Comparison of ENCODE assay signal across 8 mouse cellular contexts in genomic region chr14:55055167-55055834, GRCm38 (mm10). TPM values are rescaled to one million over a fixed set of nuclear protein-coding genes. Genes with fewer than 3 reads are reported as not detected.
A peak's percentile ranks its signal among the peaks of the same experiment; 100 is the strongest.
DNase-seq lines count a peak whose midpoint lies in the region.

No protein-coding gene starts in this region.

- intact Hi-C loops in heart, postnatal 36 days (cut with DNase I) = no loop called here
- intact Hi-C loops in left cerebral cortex, postnatal 36 days (cut with DNase I) = loop anchor here (2.0 kb wide), 1 partner anchor 36 kb away; no protein-coding TSS in a partner anchor

- peak; percentile 19 for DNase-seq in gastrocnemius, adult 18-20 months (ENCODE audit: low spot score)
- DNase-seq in gastrocnemius, adult 8-10 months (ENCODE audit: low spot score in 2 of 2) = no peak
- DNase-seq in 416B (ENCODE audit: low read depth) = peak; percentile 98
- peak; percentile 96 for DNase-seq in cerebellum, adult 8-10 months
- DNase-seq in heart, postnatal 36 days = peak; percentile 19 to 26
- peak; percentile 85 to 88 for DNase-seq in left cerebral cortex, postnatal 36 days (ENCODE audit: low spot score in 2 of 2)
- DNase-seq in right cerebral cortex, postnatal 14 days = peak; percentile 88
- DNase-seq in spleen, postnatal 14 days (ENCODE audit: low spot score in 2 of 2) = no peak

RNA-seq across cellular contexts. Expression of gene Zfhx2, which starts 36.8 kb away (rescaled TPM):
- total RNA-seq in gastrocnemius, adult 18-20 months (2021) = 1 to 10 TPM; 4.9 to 5.6 TPM
- total RNA-seq in gastrocnemius, adult 8-10 months (2022) = 1 to 10 TPM; 4.9 to 6.2 (median 5.6) TPM
- 1 to 10 TPM; 3.4 to 3.9 TPM for total RNA-seq in heart, postnatal 36 days (2021)
- 10 to 100 TPM; 31.0 to 52.3 TPM for total RNA-seq in left cerebral cortex, postnatal 36 days (2021)

RNA-seq across cellular contexts. Expression of gene Thtpa, which starts 39.3 kb away (rescaled TPM):
- total RNA-seq in gastrocnemius, adult 18-20 months (2021) = 10 to 100 TPM; 12.1 to 14.8 TPM
- total RNA-seq in gastrocnemius, adult 8-10 months (2022) = 10 to 100 TPM; 13.4 to 15.6 (median 14.9) TPM
- total RNA-seq in heart, postnatal 36 days (2021) = 10 to 100 TPM; 12.6 to 13.0 TPM
- total RNA-seq in left cerebral cortex, postnatal 36 days (2021) = 10 to 100 TPM; 24.3 to 29.5 TPM

RNA-seq across cellular contexts. Expression of gene Ngdn, which starts 40.0 kb away (rescaled TPM):
- total RNA-seq in gastrocnemius, adult 18-20 months (2021) = 10 to 100 TPM; 18.4 to 19.0 TPM
- total RNA-seq in gastrocnemius, adult 8-10 months (2022) = 10 to 100 TPM; 18.5 to 19.7 (median 19.1) TPM
- total RNA-seq in heart, postnatal 36 days (2021) = 10 to 100 TPM; 25.6 to 29.3 TPM
- total RNA-seq in left cerebral cortex, postnatal 36 days (2021) = 10 to 100 TPM; 23.5 to 30.8 TPM

RNA-seq across cellular contexts. Expression of gene Ap1g2, which starts 51.1 kb away (rescaled TPM):
- total RNA-seq in gastrocnemius, adult 18-20 months (2021) = 1 to 10 TPM; 4.2 to 4.9 TPM
- total RNA-seq in gastrocnemius, adult 8-10 months (2022) = 1 to 10 TPM; 2.2 to 3.9 (median 3.6) TPM
- total RNA-seq in heart, postnatal 36 days (2021) = 1 to 10 TPM; 3.9 to 6.2 TPM
- total RNA-seq in left cerebral cortex, postnatal 36 days (2021) = 10 to 100 TPM in 1 of 2 experiments, 1 to 10 TPM in 1; 6.3 to 20.1 TPM

Comparison
In these comparisons a context has a peak if more than half of its experiments do, and no peak if none do; other contexts are left out.
1. DNase-seq: peak in gastrocnemius, adult 18-20 months (single experiment), 416B (single experiment), cerebellum, adult 8-10 months (single experiment), heart, postnatal 36 days (2 of 2), left cerebral cortex, postnatal 36 days (2 of 2) and right cerebral cortex, postnatal 14 days (single experiment); none in gastrocnemius, adult 8-10 months (0 of 2) and spleen, postnatal 14 days (0 of 2).
2. RNA of gene Zfhx2, which starts 36.8 kb away (total RNA-seq): 31.0 to 52.3 TPM in left cerebral cortex, postnatal 36 days; 4.9 to 6.2 TPM in gastrocnemius, adult 8-10 months, 4.9 to 5.6 TPM in gastrocnemius, adult 18-20 months and 3.4 to 3.9 TPM in heart, postnatal 36 days; every median in the first group is over 4 times any median in the second.